Mouse (Mus musculus) NIH3T3 (cell line): ENCODE data around the gene Lipc.

Source experiments
- DNase-seq: peaks from one replicate; pipeline ENCODE4 v3.0.0-alpha.2; 2012; ENCODE audit warnings: low read depth

Gene Lipc

GRCm38 (mm10) chr9:70952126-70952525 lies at the start of gene Lipc:
TSS of gene Lipc (minus strand) at chr9:70952226.
- DNase-seq = no peak

DNA sequence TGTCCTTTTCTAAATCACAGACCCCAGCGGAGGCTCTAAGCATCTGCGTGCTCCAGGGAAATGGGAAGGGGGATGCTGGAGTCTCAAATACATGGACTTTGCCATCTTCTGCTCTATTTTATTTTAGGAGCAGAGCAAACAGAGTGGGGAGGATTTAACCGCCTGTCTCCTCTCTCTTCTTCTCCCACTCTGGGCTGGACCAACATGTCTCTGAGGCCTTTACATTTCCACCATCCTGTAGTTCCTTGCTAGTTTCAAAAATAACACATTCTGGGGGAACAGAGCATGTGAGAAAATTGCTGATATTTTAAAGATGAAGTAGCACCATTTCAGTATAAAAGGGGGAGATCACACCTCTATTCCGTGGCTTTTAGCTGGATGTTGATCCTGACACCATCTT lies 47.1 kb upstream of the Lipc start:
- DNase-seq = no peak

GRCm38 (mm10) chr9:70998719-70999118 lies 46.7 kb upstream of the Lipc start:
- DNase-seq = peak; percentile 5

- DNase-seq = no peak
Measured at GRCm38 (mm10) chr9:70993326-70993725, 41.3 kb upstream of the Lipc start.

- DNase-seq = no peak
Measured at GRCm38 (mm10) chr9:70991401-70991800, 39.4 kb upstream of the Lipc start.

DNA sequence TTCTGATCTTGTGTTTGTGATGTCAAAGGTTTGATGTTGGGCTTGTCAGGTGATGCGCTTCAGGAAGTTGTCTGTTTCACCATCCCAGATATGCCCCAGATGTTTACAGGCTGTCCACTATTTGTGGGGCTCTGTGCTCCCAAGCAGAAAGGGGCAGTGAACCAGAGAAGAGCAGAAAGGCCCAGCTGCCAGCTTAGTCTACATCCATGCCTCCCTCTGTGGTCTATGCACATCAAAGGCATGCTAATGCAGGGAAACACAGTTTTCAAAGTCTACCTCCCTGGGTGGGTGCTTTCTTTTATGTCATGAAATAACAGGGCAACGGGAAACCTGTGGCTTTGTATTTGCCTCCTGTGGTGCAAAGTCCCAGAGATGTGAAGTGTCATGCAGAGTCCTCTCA lies 35.2 kb upstream of the Lipc start:
- no peak for DNase-seq

- no peak for DNase-seq
Measured at GRCm38 (mm10) chr9:70982991-70983480, 31.0 kb upstream of the Lipc start.

DNA sequence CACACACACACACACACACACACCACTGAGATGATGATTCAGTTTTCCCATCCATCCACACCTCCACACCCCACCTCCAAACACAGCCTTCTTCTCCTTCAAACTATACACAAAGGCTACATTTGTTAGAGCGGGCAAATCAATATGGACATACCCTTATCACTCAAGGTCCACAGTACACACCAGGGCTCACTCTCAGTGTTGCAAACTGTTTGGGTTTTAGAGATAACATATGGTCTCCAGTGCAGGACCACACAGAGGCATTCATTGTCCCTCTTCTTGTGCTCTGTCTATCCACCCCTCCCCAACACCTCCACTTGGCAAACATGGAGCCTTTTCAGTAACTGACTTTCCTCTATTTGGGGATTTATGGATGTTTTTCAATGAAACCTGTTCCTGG lies 29.7 kb upstream of the Lipc start:
- no peak for DNase-seq

DNA sequence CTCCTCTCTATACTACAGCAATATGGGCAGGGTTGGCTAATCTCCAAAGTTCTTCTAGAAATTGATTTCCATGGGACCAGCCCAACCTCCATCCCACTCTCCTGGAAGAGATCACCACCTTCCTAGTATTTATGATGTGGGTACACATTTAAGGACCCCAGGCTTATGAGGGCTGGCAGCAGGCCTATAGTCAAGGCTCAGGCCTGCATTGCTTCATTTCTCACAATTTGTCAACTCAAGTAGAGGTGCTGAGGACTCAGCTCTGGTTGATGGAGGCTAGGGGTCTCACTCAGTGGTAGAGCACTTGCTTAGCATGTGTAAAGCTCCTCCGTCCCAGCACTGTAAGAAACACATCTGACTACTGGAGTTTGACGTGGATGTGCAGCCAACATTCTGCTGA lies 27.6 kb upstream of the Lipc start:
- DNase-seq = no peak

GRCm38 (mm10) chr9:70979171-70979570 lies 27.1 kb upstream of the Lipc start:
- DNase-seq = no peak

DNA sequence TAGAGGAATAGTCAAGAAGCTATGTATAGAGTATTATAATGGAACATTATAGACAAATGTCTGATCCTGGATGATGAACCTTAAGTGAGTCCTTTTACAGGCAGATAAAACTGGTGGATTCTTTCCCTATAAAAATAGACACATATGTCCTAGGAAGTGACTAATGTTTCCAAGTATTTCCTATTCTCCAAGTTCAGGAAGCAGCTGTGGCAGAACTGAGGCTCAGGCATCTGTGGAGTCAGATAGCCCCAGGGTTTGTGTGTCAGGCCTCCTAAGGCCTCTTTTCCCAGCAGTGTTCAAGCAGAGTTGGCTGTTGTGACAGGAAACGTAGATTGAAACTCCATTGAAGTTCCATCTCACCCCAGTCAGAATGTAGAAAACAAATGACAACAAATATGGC lies 25.4 kb upstream of the Lipc start:
- no peak for DNase-seq

DNA sequence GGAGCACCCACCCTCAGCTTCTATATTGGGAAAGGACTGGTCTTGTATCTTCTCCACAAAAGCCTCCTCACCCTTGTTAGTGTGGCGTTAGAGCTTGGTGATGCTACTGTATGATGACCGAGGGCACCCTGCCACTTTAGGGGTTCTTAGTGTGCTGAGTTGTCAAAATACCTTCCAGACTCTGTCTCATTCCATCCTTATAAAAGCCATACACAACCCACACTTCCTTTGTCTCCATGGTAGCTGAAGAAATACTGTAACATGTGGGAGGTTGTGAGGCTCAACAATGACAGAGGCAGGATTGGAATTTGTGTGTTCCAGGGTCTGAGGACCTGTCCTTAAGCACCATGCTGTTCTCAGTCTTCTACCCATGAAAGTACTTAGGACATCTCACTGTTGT lies 23.9 kb upstream of the Lipc start:
- DNase-seq = no peak

DNA sequence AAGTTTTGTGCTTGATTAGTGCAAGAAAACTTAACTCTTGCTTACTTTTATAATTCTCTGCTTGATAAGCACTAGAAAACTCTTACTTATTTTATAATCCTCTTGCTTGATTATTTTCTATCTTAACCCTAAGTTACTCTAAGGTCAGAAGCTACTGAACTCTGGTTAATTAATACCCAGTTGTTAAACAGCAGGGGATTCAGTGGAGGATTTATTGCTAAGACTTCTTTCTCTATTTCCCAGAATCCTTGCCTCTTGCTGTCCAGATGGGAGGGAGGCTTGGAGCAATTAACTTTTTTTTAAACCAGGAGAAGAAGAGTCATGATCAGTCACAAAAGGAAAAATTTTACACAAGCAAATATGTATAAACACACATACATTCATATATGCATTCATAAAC lies 21.3 kb upstream of the Lipc start:
- DNase-seq = no peak

DNA sequence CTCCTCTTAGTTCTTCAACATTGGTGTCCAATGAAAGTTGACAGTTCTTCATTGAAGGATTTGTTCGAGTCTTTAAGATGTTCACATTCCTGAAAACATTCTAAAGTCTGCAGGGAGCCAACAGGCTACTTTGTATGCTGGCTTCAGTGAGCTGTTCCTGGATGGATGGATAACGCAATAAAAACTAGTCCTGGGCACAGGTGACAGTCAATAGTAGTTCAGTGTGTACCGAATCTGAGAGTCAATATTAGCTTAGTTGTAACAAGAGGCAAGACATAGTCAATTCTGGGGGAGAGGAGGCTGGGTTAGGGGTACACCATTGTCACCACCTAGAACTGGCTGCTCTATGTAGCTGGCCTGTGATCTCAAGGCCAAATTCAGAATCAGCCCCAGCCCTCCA lies 17.2 kb upstream of the Lipc start:
- DNase-seq = no peak

GRCm38 (mm10) chr9:70965999-70966994 lies 14.3 kb upstream of the Lipc start:
- DNase-seq = peak; percentile 2

GRCm38 (mm10) chr9:70965422-70965821 lies 13.4 kb upstream of the Lipc start:
- no peak for DNase-seq

DNA sequence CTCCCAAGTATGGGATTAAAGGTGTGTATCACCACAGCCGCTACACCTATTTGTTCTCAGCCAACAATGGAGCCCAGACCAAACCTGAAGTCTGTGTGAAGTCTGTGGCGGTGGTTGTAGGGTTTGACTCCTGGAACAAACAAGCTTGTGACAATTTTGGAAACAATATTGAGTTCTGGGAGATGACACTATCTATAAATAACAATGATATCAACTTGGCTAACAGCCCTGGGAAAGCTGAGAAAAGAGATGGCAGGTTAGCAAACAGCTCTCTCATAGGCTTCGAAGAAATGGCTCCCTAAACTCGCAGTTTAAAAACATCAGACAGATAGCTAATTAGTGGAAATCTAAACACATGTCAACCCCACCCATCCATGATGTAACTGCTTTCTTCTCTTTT lies 13.0 kb upstream of the Lipc start:
- DNase-seq = no peak

GRCm38 (mm10) chr9:70963461-70963891 lies 11.4 kb upstream of the Lipc start:
- DNase-seq = no peak

GRCm38 (mm10) chr9:70962781-70963455 lies 10.9 kb upstream of the Lipc start:
- no peak for DNase-seq

- DNase-seq = no peak
Measured at GRCm38 (mm10) chr9:70960301-70960700, 8.3 kb upstream of the Lipc start.

- no peak for DNase-seq
Measured at GRCm38 (mm10) chr9:70959866-70960265, 7.8 kb upstream of the Lipc start.

DNA sequence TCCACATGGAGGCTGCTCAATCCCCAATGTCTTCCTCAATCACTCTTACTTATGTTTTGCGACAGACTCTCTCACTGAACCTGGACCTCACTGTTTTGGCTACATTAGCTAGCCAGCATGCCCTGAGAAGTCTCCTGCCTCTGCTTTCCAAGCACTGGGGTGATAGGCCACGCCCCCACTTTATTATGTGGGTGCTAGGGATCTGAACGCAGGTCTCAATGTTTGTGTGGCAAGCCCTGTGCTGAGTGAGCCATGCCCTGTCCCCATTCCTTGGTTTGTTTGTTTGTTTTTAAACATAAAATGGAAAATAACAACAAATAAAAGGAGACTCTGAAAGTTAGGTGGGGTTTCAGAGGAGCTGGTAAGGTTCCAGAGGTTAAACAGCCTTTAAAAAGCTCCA lies 7.4 kb upstream of the Lipc start:
- no peak for DNase-seq

DNA sequence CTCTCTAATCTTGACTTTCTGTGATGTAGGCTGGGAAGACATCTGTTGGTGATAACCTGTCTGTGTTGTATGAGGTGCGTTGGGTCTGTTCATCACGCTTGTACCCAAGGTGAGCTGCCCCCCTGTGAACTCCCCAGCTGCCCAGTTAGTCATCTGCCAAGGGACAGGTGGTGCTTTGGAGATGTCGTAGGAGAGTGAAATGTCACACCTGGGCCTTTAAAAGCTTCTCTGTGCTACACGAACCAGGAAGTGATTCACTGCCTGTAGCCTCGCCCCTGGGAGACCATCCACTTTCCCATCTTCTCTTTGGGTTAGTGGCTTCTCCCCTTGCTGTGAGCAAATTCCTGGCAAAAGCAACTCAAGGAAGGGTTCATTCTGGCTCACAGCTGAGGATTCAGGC lies 6.4 kb upstream of the Lipc start:
- no peak for DNase-seq
